Mouse (Mus musculus) spleen, adult 2 months (tissue): Measurements from ENCODE around the gene Ccpg1.
A peak's percentile ranks its signal among the peaks of the same experiment; 100 is the strongest.

Experiments used
- CTCF ChIP-seq: fragments of 200-500 bp; IDR thresholded peaks from 2 replicates; pipeline ENCODE4 v1.5.1; 2011; ENCODE audit warnings: mild to moderate bottlenecking, inconsistent platforms; ENCODE audit not compliant: insufficient read depth, insufficient read length, insufficient replicate concordance; ENCODE audit errors: extremely low read depth
- POLR2A ChIP-seq: fragments of 200-500 bp; IDR thresholded peaks from 2 replicates; pipeline ENCODE4 v1.6.1; 2011; ENCODE audit warnings: low read depth, low read length, inconsistent platforms

- peak; percentile 56; the same call in 1 of the 2 replicates for TF ChIP-seq CTCF
- no peak for TF ChIP-seq POLR2A
These were observed 29.7 kb upstream of the Ccpg1 start for GRCm38 (mm10) chr9:72955546-72955945.
